Mouse (Mus musculus) megakaryocyte, adult 5-6 weeks (primary cell): ENCODE data around the gene Col25a1. TPM values are rescaled to one million over a fixed set of nuclear protein-coding genes. Genes with fewer than 3 reads are reported as not detected.

Experiments
- ATAC-seq: 2 replicates; pipeline ENCODE4 v1.8.0; 2016; ENCODE audit warnings: mild to moderate bottlenecking, inconsistent platforms; ENCODE audit not compliant: poor library complexity, severe bottlenecking
- total RNA-seq, 2 experiments: library from RNA; stranded (forward) in 1 of 2; stranded (reverse) in 1 of 2; fragments of 153-499, 151-499 nt in 1 of 2; fragments of 221-1000, 200-1000 nt in 1 of 2; gene quantifications; 2 replicates each; pipeline versions ENCODE4 v1.2.3 to v1.2.4; 2015 to 2017

The Col25a1 gene
- total RNA-seq (2015) (not detected in 2 replicates), total RNA-seq (2017) (0.15 TPM in 1 of 2 replicates, not detected in the other)

- ATAC-seq, result no peak
These were observed at the start of gene Col25a1 for GRCm38 (mm10) chr3:130131201-130131600. Gene Col25a1, plus strand, starts transcription at chr3:130131501.

GRCm38 (mm10) chr3:130083312-130083711 is 48.0 kb upstream of the Col25a1 start:
- no peak for ATAC-seq

- no peak for ATAC-seq
These were observed 44.8 kb upstream of the Col25a1 start for GRCm38 (mm10) chr3:130086372-130087080.

GRCm38 (mm10) chr3:130087466-130087865 is 43.8 kb upstream of the Col25a1 start:
- no peak for ATAC-seq

GRCm38 (mm10) chr3:130088654-130089053 is 42.6 kb upstream of the Col25a1 start:
- no peak for ATAC-seq

GRCm38 (mm10) chr3:130090460-130090859 is 40.8 kb upstream of the Col25a1 start:
- ATAC-seq, result no peak

- no peak for ATAC-seq
These were observed 37.1 kb upstream of the Col25a1 start for GRCm38 (mm10) chr3:130094125-130094704.

GRCm38 (mm10) chr3:130095160-130095781 is 36.0 kb upstream of the Col25a1 start:
- ATAC-seq, result peak; percentile 56; the same call in 1 of the 2 replicates

GRCm38 (mm10) chr3:130103486-130103885 is 27.8 kb upstream of the Col25a1 start:
- ATAC-seq, result peak; percentile 66

- ATAC-seq, result no peak
These were observed 26.8 kb upstream of the Col25a1 start for GRCm38 (mm10) chr3:130104471-130104870.

- ATAC-seq, result no peak
These were observed 14.4 kb upstream of the Col25a1 start for GRCm38 (mm10) chr3:130116886-130117285.

GRCm38 (mm10) chr3:130127840-130128239 is 3.5 kb upstream of the Col25a1 start:
- no peak for ATAC-seq

GRCm38 (mm10) chr3:130128564-130128963 is 2.7 kb upstream of the Col25a1 start:
- no peak for ATAC-seq

- no peak for ATAC-seq
These were observed 1.6 kb upstream of the Col25a1 start for GRCm38 (mm10) chr3:130129635-130130206.

GRCm38 (mm10) chr3:130137204-130137603 is 5.9 kb downstream of the Col25a1 start:
- ATAC-seq, result no peak

GRCm38 (mm10) chr3:130137640-130138039 is 6.3 kb downstream of the Col25a1 start:
- no peak for ATAC-seq

GRCm38 (mm10) chr3:130145874-130146273 is 14.6 kb downstream of the Col25a1 start:
- no peak for ATAC-seq

- no peak for ATAC-seq
These were observed 16.5 kb downstream of the Col25a1 start for GRCm38 (mm10) chr3:130147827-130148226.

- no peak for ATAC-seq
These were observed 17.9 kb downstream of the Col25a1 start for GRCm38 (mm10) chr3:130149180-130149579.

- no peak for ATAC-seq
These were observed 21.8 kb downstream of the Col25a1 start for GRCm38 (mm10) chr3:130153117-130153516.

- no peak for ATAC-seq
These were observed 26.2 kb downstream of the Col25a1 start for GRCm38 (mm10) chr3:130157551-130157950.

GRCm38 (mm10) chr3:130159906-130160305 is 28.6 kb downstream of the Col25a1 start:
- no peak for ATAC-seq
